Mouse (Mus musculus): ENCODE measurements around the gene Eif3c. TPM values are rescaled to one million over a fixed set of nuclear protein-coding genes. Genes with fewer than 3 reads are reported as not detected.

Gene Eif3c
- polyA plus RNA-seq, 1 experiment: 115 TPM

DNA sequence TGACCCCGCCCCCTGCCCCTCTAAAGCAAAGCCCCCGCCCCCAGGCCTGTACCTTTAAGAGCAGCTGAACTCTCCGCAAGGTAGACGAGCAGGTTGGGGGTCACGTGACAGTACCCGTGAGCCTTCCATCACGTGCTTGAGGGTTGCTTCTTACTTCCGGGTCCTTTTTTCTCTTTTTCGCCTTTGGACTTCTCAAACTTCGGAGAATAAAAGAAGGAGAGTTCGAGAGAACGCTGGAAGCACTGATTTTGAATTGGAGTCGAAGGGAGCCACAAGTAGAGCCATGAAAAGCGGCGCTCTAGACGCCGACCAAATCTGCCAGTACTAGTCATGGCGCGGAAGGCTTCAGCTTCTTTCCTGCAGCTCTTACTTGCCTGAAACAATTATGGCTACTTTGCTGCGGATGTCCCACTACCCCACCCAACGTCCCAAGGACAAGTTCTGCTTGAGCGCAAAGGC is 17.1 kb upstream of the Eif3c start:
- no peaks in the 10 kb centered on the region for H3K27me3 ChIP-seq (ENCODE audit: control insufficient read depth, insufficient read depth, low read length)
- H3K4me1 ChIP-seq (ENCODE audit: control insufficient read depth, insufficient read depth, low read length): no peaks in the 10 kb centered on the region
- H3K4me3 ChIP-seq (replicated peaks; ENCODE audit: insufficient read depth, low read depth, low read length): peak overlapping the region; percentile 80
- TF ChIP-seq POLR2A (IDR thresholded peaks at IDR 0.05; ENCODE audit: borderline replicate concordance, insufficient read depth, low read length): peak; percentile 44; the same call in 1 of the 2 replicates
- no peak for TF ChIP-seq CTCF (IDR thresholded peaks at IDR 0.05; ENCODE audit: borderline replicate concordance, insufficient read depth, low read depth, low read length)
- peak; percentile 87 to 92 for DNase-seq
- peak overlapping the region; percentile 79; the same call in 1 of the 2 replicates for H3K27ac ChIP-seq (ENCODE audit: insufficient read depth, low read length)
- under 1% methylated on average over 22 of the region's 22 CpGs for WGBS

DNA sequence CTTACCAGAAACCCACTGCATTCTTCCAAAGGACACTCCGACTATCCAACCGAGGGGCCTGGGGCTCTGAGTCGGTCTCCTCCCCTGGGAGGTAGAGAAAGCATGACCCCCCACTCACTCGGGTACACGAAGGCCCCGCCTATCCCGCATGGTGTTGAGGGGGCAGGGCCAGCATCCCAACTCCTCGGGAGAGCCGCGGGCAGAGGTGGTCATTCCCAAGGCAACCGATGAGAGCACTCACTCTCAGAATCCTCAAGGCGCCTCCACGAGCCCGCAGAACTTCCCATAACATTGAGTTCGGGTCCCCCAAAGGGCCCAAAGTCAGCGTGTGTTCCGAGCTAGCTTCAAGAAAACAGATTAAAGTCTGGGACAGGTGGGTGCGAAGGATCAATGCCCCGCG is 16.5 kb upstream of the Eif3c start:
- Histone ChIP-seq H3K27ac (ENCODE audit: insufficient read depth, low read length) (no peak overlapping the region), H3K4me1 (ENCODE audit: control insufficient read depth, insufficient read depth, low read length) (no peaks in the 10 kb centered on the region), H3K4me3 (replicated peaks; ENCODE audit: insufficient read depth, low read depth, low read length) (peak overlapping the region; percentile 80), H3K27me3 (ENCODE audit: control insufficient read depth, insufficient read depth, low read length) (no peaks in the 10 kb centered on the region)
- 1% methylated on average over 20 of the region's 20 CpGs for WGBS
- peak in 1 of 2 experiments; percentile 47 for DNase-seq
- TF ChIP-seq CTCF (IDR thresholded peaks at IDR 0.05; ENCODE audit: borderline replicate concordance, insufficient read depth, low read depth, low read length) (no peak), POLR2A (IDR thresholded peaks at IDR 0.05; ENCODE audit: borderline replicate concordance, insufficient read depth, low read length) (no peak)

GRCm38 (mm10) chr7:126581661-126582060 is 15.4 kb upstream of the Eif3c start:
- 87% methylated on average over 6 of the region's 6 CpGs for WGBS
- no peaks in the 10 kb centered on the region for H3K4me1 ChIP-seq (ENCODE audit: control insufficient read depth, insufficient read depth, low read length)

DNA sequence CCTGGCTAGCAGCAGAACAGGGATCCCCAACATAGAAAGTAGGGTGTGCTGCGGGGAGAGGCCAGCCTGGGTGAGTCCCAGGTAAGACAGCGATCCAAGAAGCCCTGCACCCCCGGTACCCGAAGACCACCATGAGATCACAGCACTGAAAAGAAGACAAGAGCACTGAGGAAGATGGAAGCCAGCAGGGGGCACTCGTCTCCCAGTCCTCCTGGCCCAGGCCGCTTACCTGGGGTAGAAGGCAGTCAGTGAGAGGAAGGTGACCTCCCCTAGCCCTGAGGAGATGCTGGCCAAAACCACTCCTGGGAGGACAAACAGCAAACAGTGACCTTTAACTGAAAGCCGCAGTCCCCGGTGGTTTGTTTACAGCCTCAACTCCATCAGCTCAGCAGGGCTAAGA is 13.0 kb upstream of the Eif3c start:
- WGBS: 63% methylated on average over 8 of the region's 8 CpGs
- DNase-seq: peak; percentile 29 to 43
- Histone ChIP-seq H3K27ac (ENCODE audit: insufficient read depth, low read length) (no peak overlapping the region), H3K27me3 (ENCODE audit: control insufficient read depth, insufficient read depth, low read length) (no peaks in the 10 kb centered on the region), H3K4me1 (ENCODE audit: control insufficient read depth, insufficient read depth, low read length) (no peaks in the 10 kb centered on the region), H3K4me3 (replicated peaks; ENCODE audit: insufficient read depth, low read depth, low read length) (no peak overlapping the region)
- peak; percentile 50; the same call in 1 of the 2 replicates for TF ChIP-seq CTCF (IDR thresholded peaks at IDR 0.05; ENCODE audit: borderline replicate concordance, insufficient read depth, low read depth, low read length)
- TF ChIP-seq POLR2A (IDR thresholded peaks at IDR 0.05; ENCODE audit: borderline replicate concordance, insufficient read depth, low read length): no peak

More at GRCm38 (mm10) chr7:126581661-126582060, 15.4 kb upstream of the Eif3c start:
- Histone ChIP-seq H3K4me3 (replicated peaks; ENCODE audit: insufficient read depth, low read depth, low read length) (no peak overlapping the region), H3K27ac (ENCODE audit: insufficient read depth, low read length) (no peak overlapping the region), H3K27me3 (ENCODE audit: control insufficient read depth, insufficient read depth, low read length) (no peaks in the 10 kb centered on the region)
- no peak for DNase-seq
- no peak for TF ChIP-seq CTCF (IDR thresholded peaks at IDR 0.05; ENCODE audit: borderline replicate concordance, insufficient read depth, low read depth, low read length)

- H3K4me1 ChIP-seq (ENCODE audit: control insufficient read depth, insufficient read depth, low read length): no peaks in the 10 kb centered on the region
- no peak for TF ChIP-seq POLR2A (IDR thresholded peaks at IDR 0.05; ENCODE audit: borderline replicate concordance, insufficient read depth, low read length)
- peak; percentile 35; the same call in 1 of the 2 replicates for TF ChIP-seq CTCF (IDR thresholded peaks at IDR 0.05; ENCODE audit: borderline replicate concordance, insufficient read depth, low read depth, low read length)
- no peak overlapping the region for H3K27ac ChIP-seq (ENCODE audit: insufficient read depth, low read length)
- no peak for DNase-seq
- 41% methylated on average over 8 of the region's 8 CpGs for WGBS
- H3K4me3 ChIP-seq (replicated peaks; ENCODE audit: insufficient read depth, low read depth, low read length): no peak overlapping the region
- H3K27me3 ChIP-seq (ENCODE audit: control insufficient read depth, insufficient read depth, low read length): no peaks in the 10 kb centered on the region
These were observed 10.7 kb upstream of the Eif3c start for GRCm38 (mm10) chr7:126576946-126577345.

DNA sequence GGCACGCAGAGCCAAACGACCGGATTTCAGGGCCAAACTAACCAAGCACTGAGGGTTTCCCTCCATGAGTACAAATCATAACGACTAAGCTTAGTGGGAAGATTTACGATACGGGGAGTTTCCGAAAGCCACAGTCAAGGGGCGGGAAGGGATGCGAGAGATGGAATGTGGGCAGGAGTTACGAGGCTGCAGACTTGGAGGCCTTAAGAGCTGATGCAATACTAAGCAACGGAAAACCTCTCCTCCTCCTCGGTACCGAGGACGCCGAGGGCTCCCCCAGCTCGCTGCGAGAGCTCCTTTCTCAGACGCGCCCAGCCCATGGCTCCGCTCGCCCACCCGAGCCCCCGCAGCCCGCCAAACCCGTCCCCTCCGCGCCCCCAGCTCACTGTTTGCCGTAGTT is 518 bp downstream of the Eif3c start:
- TF ChIP-seq CTCF (IDR thresholded peaks at IDR 0.05; ENCODE audit: borderline replicate concordance, insufficient read depth, low read depth, low read length): no peak
- no peak for TF ChIP-seq POLR2A (IDR thresholded peaks at IDR 0.05; ENCODE audit: borderline replicate concordance, insufficient read depth, low read length)
- H3K4me1 ChIP-seq (ENCODE audit: control insufficient read depth, insufficient read depth, low read length): no peaks in the 10 kb centered on the region; the same call in 1 of the 2 replicates
- H3K27me3 ChIP-seq (ENCODE audit: control insufficient read depth, insufficient read depth, low read length): no peaks in the 10 kb centered on the region
- WGBS: 1% methylated on average over 28 of the region's 28 CpGs
- H3K4me3 ChIP-seq (replicated peaks; ENCODE audit: insufficient read depth, low read depth, low read length): peak overlapping the region; percentile 56
- H3K27ac ChIP-seq (ENCODE audit: insufficient read depth, low read length): no peak overlapping the region
- DNase-seq: no peak

GRCm38 (mm10) chr7:126556635-126557034 is 9.6 kb downstream of the Eif3c start:
- Histone ChIP-seq H3K27ac (ENCODE audit: insufficient read depth, low read length) (no peak overlapping the region), H3K4me1 (ENCODE audit: control insufficient read depth, insufficient read depth, low read length) (no peaks in the 10 kb centered on the region), H3K27me3 (ENCODE audit: control insufficient read depth, insufficient read depth, low read length) (no peaks in the 10 kb centered on the region), H3K4me3 (replicated peaks; ENCODE audit: insufficient read depth, low read depth, low read length) (no peak overlapping the region)
- WGBS: 99% methylated on average over 5 of the region's 5 CpGs
- DNase-seq: no peak
- TF ChIP-seq POLR2A (IDR thresholded peaks at IDR 0.05; ENCODE audit: borderline replicate concordance, insufficient read depth, low read length) (no peak), CTCF (IDR thresholded peaks at IDR 0.05; ENCODE audit: borderline replicate concordance, insufficient read depth, low read depth, low read length) (no peak)

DNA sequence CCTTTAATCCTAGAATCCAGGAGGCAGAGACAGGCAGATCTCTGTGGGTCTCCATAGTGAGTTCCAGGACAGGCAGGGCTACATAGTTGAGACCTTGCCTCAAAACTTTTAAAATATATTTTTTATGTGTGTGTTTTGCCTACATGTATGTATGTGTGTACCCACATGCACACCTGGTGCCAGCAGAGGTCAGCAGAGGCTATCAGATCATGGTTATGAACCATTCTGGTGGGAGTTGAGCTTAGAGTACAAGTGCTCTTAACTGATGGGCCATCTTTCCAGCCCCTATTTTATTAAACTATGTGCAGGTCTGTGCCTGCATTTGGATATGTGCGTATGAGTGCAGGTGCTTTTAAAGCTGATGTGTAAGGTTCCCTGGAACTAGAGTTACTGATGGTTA is 11.4 kb downstream of the Eif3c start:
- DNase-seq: no peak
- Histone ChIP-seq H3K4me1 (ENCODE audit: control insufficient read depth, insufficient read depth, low read length) (no peaks in the 10 kb centered on the region), H3K27me3 (ENCODE audit: control insufficient read depth, insufficient read depth, low read length) (no peaks in the 10 kb centered on the region), H3K27ac (ENCODE audit: insufficient read depth, low read length) (no peak overlapping the region), H3K4me3 (replicated peaks; ENCODE audit: insufficient read depth, low read depth, low read length) (no peak overlapping the region)
- TF ChIP-seq POLR2A (IDR thresholded peaks at IDR 0.05; ENCODE audit: borderline replicate concordance, insufficient read depth, low read length): no peak
- peak; percentile 13; the same call in 1 of the 2 replicates for TF ChIP-seq CTCF (IDR thresholded peaks at IDR 0.05; ENCODE audit: borderline replicate concordance, insufficient read depth, low read depth, low read length)
- 94% methylated on average over 1 of the region's 1 CpGs for WGBS

All from cerebellum, adult 2 months (tissue).